Mouse (Mus musculus): ENCODE results near the gene Olfr642. TPM values are rescaled to one million over a fixed set of nuclear protein-coding genes. Genes with fewer than 3 reads are reported as not detected.

The Olfr642 gene
- not detected for total RNA-seq (2021)

DNA sequence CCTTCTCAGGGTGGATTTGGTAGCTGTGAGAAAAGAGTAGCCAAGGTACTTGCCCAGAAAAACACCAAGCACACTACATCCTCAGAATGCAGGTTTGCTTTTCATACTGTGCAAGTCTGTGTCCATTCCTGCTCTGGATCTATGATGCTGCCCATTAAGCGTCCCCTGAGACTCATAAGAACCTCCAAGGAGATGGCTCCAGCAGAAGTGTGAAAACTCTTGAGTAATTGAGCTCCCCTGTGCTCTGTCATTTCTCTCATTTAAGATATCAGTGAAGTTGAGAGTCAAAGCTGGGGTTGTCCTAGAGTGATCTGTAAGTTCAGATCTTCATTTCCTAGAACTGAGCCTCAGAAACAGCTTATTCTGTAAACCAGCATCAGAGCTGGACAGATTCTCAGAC lies at the start of gene Olfr642:
Gene Olfr642, minus strand, starts transcription at position 101 of the 400 bp plus-strand sequence.
- no peak for DNase-seq (ENCODE audit: low spot score)
- intact Hi-C loops (cut with DNase I) = no loop called here

DNA sequence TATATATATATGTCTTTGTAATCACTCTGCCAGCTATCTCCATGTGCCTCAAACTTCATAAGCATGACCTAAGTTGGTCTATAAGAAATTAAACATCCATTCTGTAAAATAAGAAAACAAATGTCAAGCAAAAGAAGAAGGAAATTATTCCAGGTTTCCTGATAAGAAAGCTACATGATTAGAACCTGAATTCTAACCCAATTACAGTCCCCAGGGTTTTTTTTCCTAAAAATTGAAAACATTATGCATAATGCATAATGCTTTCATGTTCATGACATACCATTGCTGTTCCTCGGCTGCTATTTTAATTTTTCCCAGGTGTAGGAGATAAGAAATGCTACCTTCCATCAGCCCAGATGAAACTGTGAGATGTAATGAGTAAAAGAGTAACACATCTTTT lies 32.9 kb upstream of the Olfr642 start, which contains the start of gene Olfr645:
Gene Olfr645, minus strand, starts transcription at position 101 of the 400 bp plus-strand sequence.
- intact Hi-C loops (cut with DNase I) = no loop called here
- no peak for DNase-seq (ENCODE audit: low spot score)

DNA sequence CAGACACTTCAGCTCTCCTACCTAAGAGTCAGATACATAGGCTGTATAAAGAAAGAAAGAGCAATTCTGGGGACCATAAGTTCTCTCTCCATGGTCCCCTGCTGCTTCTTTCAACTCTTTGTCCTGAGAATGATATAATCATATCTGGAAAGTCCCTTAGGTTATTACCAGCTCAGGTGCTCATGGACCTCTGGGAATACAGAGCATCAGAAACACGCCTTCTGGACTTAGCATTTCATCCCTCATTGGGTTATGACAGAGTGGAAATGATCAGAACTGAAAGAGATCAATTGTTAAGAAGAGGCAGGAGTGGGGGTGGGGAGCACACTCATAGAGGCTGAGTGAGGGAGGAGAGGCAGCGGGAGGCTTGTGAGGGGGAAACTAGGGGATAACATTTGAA lies 19.3 kb upstream of the Olfr642 start, which contains the start of gene Olfr644:
Gene Olfr644, minus strand, starts transcription at position 101 of the 400 bp plus-strand sequence.
- intact Hi-C loops (cut with DNase I) = no loop called here
- no peak for DNase-seq (ENCODE audit: low spot score)

DNA sequence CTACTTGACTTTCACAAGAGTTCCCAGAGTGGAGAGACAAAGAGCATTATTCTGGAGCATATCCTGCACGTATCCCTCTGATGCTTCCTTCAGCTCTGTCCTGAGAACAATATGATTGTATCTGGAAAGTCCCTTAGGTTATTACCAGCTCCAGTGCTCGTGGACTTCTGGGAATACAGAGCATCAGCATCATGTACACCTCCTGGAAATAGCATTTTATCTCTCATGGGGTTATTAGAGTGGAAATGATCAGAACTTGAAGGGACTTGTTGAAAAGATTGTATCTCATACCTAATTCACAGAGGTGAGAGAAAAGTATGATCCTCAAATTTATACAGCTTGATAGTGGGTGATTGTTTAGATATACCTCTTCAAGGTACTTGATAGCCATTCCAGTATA lies 8.9 kb upstream of the Olfr642 start, which contains the start of gene 4930516K23Rik:
Gene 4930516K23Rik, minus strand, starts transcription at position 101 of the 400 bp plus-strand sequence.
- intact Hi-C loops (cut with DNase I) = no loop called here
- DNase-seq (ENCODE audit: low spot score) = no peak

DNA sequence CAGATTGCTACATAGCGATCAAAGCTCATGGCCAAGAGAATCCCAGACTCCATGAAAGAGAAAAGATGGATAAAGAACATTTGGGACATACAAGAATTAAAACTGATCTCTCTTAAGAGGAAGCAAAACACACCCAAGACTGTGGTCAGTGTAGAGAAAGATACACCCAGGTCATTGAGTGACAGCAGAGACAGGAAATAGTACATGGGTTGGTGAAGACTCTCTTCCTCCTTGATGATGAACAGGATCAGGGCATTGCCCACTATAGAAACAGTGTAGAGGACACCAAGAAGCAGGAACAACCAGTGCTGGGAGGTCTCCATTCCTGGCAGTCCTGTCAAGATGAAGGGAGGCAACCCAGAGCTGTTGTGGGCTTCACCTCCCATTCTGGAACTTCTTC lies 6.7 kb upstream of the Olfr642 start:
- no peak for DNase-seq (ENCODE audit: low spot score)
- intact Hi-C loops (cut with DNase I) = no loop called here

DNA sequence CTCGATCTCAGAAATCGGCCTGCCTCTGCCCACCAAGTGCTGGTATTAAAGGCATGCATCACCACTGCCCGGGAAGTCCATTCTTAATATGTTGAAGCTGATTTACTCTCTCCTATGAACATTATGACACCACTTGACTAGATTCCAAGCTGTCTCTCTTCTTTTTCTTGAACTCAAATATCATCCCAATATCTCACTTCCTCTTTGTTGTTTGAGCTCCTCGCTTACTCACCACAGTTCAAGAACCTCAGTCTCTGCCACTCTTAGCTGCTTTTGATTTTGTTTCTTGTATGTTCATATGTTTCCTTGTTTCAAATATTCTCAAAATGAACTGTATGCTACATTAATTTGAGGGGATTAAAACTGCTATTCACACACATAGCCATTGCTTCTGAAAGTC lies 1.7 kb downstream of the Olfr642 start:
- intact Hi-C loops (cut with DNase I) = no loop called here

DNA sequence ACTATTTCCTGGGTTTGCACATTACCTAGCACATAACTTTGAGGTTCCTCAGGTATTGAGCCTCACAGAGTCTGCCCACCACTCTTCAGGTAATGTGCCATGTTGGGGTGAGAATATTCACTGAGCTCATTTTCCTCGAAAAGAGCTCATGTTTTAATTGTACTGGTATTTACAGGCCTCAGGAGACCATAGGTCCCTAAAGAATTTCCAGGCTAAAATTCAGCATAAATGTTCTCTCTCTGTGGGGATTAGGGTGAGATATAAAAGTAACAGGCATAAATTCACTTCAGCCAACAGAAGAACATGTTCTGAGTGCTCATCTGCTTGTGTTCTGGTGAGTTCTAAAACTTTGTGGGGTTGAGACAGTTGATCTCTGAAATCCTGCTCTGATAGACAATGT lies 17.3 kb downstream of the Olfr642 start, which contains the start of gene Olfr641:
Gene Olfr641, plus strand, starts transcription at position 301 of the 400 bp plus-strand sequence.
- DNase-seq (ENCODE audit: low spot score) = no peak
- intact Hi-C loops (cut with DNase I) = no loop called here

More for the DNA sequence above, 1.7 kb downstream of the Olfr642 start:
- DNase-seq (ENCODE audit: low spot score) = no peak

DNA sequence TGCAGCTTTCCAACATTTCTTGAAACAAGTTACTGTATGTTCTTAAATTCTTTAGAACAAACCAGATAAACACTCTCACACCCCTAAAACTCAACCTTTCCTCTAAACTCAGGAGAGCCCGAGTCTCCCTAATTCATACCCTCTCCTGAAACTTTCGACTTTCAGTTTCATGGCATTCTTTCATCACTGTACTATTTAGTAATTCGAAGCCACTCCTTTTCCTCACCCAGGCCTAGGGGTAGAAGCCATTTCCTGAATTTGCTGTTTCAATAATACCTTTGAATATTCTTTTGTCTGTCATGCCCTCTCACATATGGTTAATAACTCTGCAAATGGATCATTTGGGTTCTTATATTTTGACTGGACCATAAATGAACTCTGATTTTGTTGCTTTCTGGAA lies 25.5 kb downstream of the Olfr642 start:
- no peak for DNase-seq (ENCODE audit: low spot score)
- intact Hi-C loops (cut with DNase I) = no loop called here

DNA sequence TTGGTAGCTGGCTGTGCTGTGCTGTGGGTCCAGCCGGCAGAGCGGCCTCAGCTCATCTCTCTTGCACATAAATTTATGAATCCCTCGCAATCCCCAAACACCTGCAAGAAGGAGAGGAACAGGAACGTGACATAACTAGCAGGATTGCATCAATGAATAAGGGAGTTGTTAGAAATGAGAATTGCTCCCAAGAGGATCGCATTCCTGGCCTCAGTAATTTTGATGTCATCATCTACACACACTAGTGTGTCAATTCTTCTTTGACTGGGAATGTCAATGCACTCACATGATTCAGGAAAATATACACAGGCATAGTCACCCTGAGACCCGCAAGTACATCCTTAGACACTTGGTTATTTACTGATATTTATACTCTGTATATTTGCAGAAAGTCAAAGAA lies 27.0 kb downstream of the Olfr642 start, which contains the start of gene Olfr640:
Gene Olfr640, minus strand, starts transcription at position 101 of the 400 bp plus-strand sequence.
- DNase-seq (ENCODE audit: low spot score) = no peak
- intact Hi-C loops (cut with DNase I) = no loop called here

DNA sequence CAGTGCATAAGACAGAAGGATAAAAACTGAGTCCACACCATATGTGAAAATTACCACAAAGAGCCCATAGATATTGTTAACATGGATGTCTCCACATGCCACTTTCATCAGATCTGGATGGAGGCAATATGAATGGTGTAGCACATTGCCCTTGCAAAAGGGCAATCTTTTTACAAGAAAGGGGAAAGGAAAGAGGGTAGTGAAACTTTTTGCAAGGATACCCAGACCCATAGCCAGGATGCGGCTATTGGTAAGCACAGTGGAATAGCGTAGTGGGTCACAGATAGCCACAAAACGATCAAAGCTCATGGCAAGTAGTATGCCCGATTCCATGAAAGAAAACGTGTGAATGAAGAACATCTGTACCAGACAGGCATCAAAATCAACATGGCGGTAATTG lies 30.8 kb downstream of the Olfr642 start:
- DNase-seq (ENCODE audit: low spot score) = no peak
- intact Hi-C loops (cut with DNase I) = no loop called here

DNA sequence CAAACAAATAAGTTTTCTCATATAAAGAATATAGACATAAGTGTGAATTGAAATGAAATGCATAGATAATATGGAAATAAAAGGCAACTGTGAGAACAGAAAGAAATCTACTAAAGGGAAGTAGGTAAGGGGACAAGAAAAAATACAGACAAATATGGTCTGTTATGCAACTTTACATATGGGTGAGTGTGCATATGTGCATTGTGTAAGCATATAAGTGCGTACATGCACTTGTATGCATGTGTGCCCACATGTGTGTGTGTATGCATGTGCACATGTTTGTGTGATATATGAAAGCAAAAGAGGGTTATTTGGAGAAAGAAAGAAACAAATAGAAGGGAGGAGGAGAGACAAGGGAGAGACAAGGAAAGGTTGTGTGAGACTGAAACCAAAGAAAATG lies 33.5 kb downstream of the Olfr642 start:
- intact Hi-C loops (cut with DNase I) = no loop called here
- no peak for DNase-seq (ENCODE audit: low spot score)

DNA sequence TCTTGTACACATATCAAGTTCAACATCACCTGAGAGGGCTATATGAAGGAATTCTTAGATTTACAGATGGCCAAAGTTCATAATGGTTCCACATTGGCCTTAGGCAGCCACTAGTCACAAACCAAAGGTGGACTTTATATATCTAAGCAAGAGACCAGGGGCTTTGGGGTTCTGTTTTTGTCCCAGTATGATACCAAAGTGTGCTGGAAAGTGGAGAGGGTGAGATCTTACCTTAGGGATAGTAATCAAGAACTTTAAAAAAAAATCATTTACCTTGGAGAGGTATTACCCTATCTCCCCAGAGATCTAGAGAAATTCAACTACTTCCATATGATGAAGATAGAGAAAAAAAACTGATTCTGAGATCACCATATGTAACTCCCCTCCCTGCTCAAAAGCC lies 35.3 kb downstream of the Olfr642 start, which contains the start of gene Olfr639:
Gene Olfr639, minus strand, starts transcription at position 101 of the 400 bp plus-strand sequence.
- intact Hi-C loops (cut with DNase I) = no loop called here

DNA sequence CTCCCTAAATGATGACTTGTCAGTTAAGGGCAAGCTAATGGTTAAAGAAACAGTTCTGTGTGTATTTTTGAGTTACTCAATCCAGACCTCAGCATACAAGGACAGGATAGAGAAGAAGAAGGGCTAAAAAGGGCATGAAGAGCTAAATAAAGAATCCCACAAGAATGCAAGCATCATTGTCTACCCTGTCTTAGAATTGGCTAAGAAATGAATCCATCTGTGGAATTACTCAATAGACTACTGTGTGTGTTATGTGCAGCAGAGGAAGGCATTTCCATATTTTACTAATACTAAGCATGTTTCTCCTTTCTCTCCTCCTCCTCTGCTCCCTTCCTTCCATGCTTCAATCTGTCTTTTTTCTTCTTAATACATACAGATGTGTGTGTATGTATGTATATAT lies 53.3 kb downstream of the Olfr642 start:
- intact Hi-C loops (cut with DNase I) = no loop called here
- no peak for DNase-seq (ENCODE audit: low spot score)

More for the DNA sequence above, 35.3 kb downstream of the Olfr642 start, which contains the start of gene Olfr639:
- no peak for DNase-seq (ENCODE audit: low spot score)

DNA sequence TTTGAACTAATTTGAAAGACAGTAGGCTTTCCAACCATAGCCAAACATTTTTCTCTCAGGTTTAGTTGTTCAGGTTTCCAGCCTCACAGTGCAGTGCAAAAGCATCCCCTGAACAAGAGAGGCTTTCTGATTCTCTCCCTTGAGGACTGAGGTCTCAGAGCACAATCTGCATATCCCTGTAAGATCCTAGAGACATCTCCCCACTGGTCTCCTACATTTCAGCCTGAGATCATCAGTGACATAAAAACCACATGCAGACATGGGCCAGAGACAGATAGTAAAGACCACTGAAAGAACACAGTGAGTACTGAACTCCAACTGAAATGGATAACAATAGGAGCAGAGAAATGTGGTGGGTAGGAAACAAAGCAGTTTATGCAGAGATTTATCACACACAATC lies 54.0 kb downstream of the Olfr642 start, which contains the start of gene Olfr638:
Gene Olfr638, plus strand, starts transcription at position 301 of the 400 bp plus-strand sequence.
- intact Hi-C loops (cut with DNase I) = no loop called here
- DNase-seq (ENCODE audit: low spot score) = no peak

Other genes with a start within 250 kb of the Olfr642 start
- gene Hbb-bt, start 238.7 kb downstream of the Olfr642 start, total RNA-seq (2021) = 1,000 to 10,000 TPM; 1,406 to 3,005 TPM
- gene Hbb-bs, start 224.6 kb downstream of the Olfr642 start, total RNA-seq (2021) = over 10,000 TPM in 1 of 2 experiments, 1,000 to 10,000 TPM in 1; 9,976 to 23,536 TPM
- gene Hbb-bh2, start 212.1 kb downstream of the Olfr642 start, total RNA-seq (2021) = not detected
- gene Hbb-bh1, start 209.5 kb downstream of the Olfr642 start, total RNA-seq (2021) = not detected
- not detected for gene Hbb-y, start 199.4 kb downstream of the Olfr642 start, total RNA-seq (2021)
- not detected for gene Olfr66, start 166.4 kb downstream of the Olfr642 start, total RNA-seq (2021)
- gene Olfr64, start 158.2 kb downstream of the Olfr642 start, total RNA-seq (2021) = not detected
- not detected for gene Olfr65, start 149.2 kb downstream of the Olfr642 start, total RNA-seq (2021)
- gene Olfr631, start 123.8 kb downstream of the Olfr642 start, total RNA-seq (2021) = not detected
- gene Olfr632, start 118.3 kb downstream of the Olfr642 start, total RNA-seq (2021) = not detected
- gene Olfr633, start 108.2 kb downstream of the Olfr642 start, total RNA-seq (2021) = not detected
- gene Olfr635, start 81.5 kb downstream of the Olfr642 start, total RNA-seq (2021) = not detected
- gene Olfr638, start 53.9 kb downstream of the Olfr642 start, total RNA-seq (2021) = not detected
- gene Olfr639, start 35.4 kb downstream of the Olfr642 start, total RNA-seq (2021) = not detected
- not detected for gene Olfr640, start 27.1 kb downstream of the Olfr642 start, total RNA-seq (2021)
- gene Olfr641, start 17.2 kb downstream of the Olfr642 start, total RNA-seq (2021) = not detected
- gene 4930516K23Rik, start 8.8 kb upstream of the Olfr642 start, total RNA-seq (2021) = not detected
- not detected for gene Olfr644, start 19.2 kb upstream of the Olfr642 start, total RNA-seq (2021)
- gene Olfr645, start 32.8 kb upstream of the Olfr642 start, total RNA-seq (2021) = not detected
- not detected for gene Olfr646, start 52.2 kb upstream of the Olfr642 start, total RNA-seq (2021)
- not detected for gene Ubqln5, start 77.2 kb upstream of the Olfr642 start, total RNA-seq (2021)
- not detected for gene Olfr643, start 84.7 kb upstream of the Olfr642 start, total RNA-seq (2021)
- gene Ubqln3, start 90.6 kb upstream of the Olfr642 start, total RNA-seq (2021) = not detected
- not detected for gene Ubqlnl, start 97.9 kb upstream of the Olfr642 start, total RNA-seq (2021)
- gene Olfm5, start 112.2 kb upstream of the Olfr642 start, total RNA-seq (2021) = not detected
- not detected for gene Olfr648, start 130.7 kb upstream of the Olfr642 start, total RNA-seq (2021)
- not detected for gene Olfr649, start 143.3 kb upstream of the Olfr642 start, total RNA-seq (2021)
- gene Trim6, start 166.1 kb upstream of the Olfr642 start, total RNA-seq (2021) = under 1 TPM; 0.47 to 0.73 TPM
- 1 to 10 TPM; 3.9 to 4.1 TPM for gene Trim34a, start 191.8 kb upstream of the Olfr642 start, total RNA-seq (2021)
- 1 to 10 TPM; 2.2 to 2.3 TPM for gene Trim5, start 235.4 kb upstream of the Olfr642 start, total RNA-seq (2021)